Mouse (Mus musculus) lung, embryonic 16.5 days (tissue): Measurements from ENCODE around the gene Antxr1. TPM values are rescaled to one million over a fixed set of nuclear protein-coding genes. Genes with fewer than 3 reads are reported as not detected.
"Not testable (repeated sequence)": the region's sequence is repeated elsewhere in the genome, so short reads cannot be mapped to it uniquely, and the experiment has no call there.

ENCODE experiments used
- ATAC-seq: fragments of 200-750 bp; cut with Nextera tagmentation; 2 replicates; pipeline ENCODE4 v1.8.0; 2017; ENCODE audit warnings: low read depth, mild to moderate bottlenecking, moderate library complexity
- H3K27ac ChIP-seq: fragments of 300-500 bp; sonication (generic); 2 replicates; pipeline ENCODE4 v1.5.1; 2014; ENCODE audit warnings: mild to moderate bottlenecking, control low read depth, low read length
- H3K27me3 ChIP-seq: fragments of 300-500 bp; sonication (generic); 2 replicates; pipeline ENCODE4 v1.6.1; 2014; ENCODE audit warnings: low read depth, low read length, mixed read lengths; ENCODE audit not compliant: control insufficient read depth, insufficient read depth
- H3K36me3 ChIP-seq: fragments of 300-500 bp; sonication (generic); 2 replicates; pipeline ENCODE4 v1.6.1; 2014; ENCODE audit warnings: low read length; ENCODE audit not compliant: control insufficient read depth, insufficient read depth
- H3K4me1 ChIP-seq: fragments of 300-500 bp; sonication (generic); replicated peaks from 2 replicates; pipeline ENCODE4 v1.6.1; 2014; ENCODE audit warnings: low read length, mixed read lengths; ENCODE audit not compliant: control insufficient read depth, insufficient read depth
- H3K4me2 ChIP-seq: fragments of 300-500 bp; sonication (generic); 2 replicates; pipeline ENCODE4 v1.6.1; 2014; ENCODE audit warnings: low read depth, low read length, control low read depth
- H3K4me3 ChIP-seq: fragments of 300-500 bp; sonication (generic); 2 replicates; pipeline ENCODE4 v1.5.1; 2014; ENCODE audit warnings: mild to moderate bottlenecking, low read length, control low read depth
- H3K9ac ChIP-seq: fragments of 300-500 bp; sonication (generic); 2 replicates; pipeline ENCODE4 v1.6.1; 2014; ENCODE audit warnings: low read length, control low read depth
- H3K9me3 ChIP-seq: fragments of 300-500 bp; sonication (generic); 2 replicates; pipeline ENCODE4 v1.6.1; 2016; ENCODE audit warnings: low read length; ENCODE audit not compliant: control insufficient read depth
- WGBS: fragments of 180-500 bp; shearing (Covaris S2); extraction: QIAGEN DNeasy Blood & Tissue Kit; methylation state at CpG from one replicate; pipeline ENCODE4 v1.1.7; 2014; 5-methylcytosine and 5-hydroxymethylcytosine counted together
- polyA plus RNA-seq: library from polyadenylated mRNA; unstranded; fragments of >200 nt; fragmentation: Nextera tagmentation; extraction: Ambion mirVana; gene quantifications from 2 replicates; pipeline ENCODE4 v1.2.1, GENCODE M21; 2015

The Antxr1 gene
- polyA plus RNA-seq, 1 experiment from 2014 or later: 11.4 TPM

GRCm38 (mm10) chr6:87102421-87102911 is 233.2 kb downstream of the Antxr1 start:
- WGBS: 24% methylated on average over 7 of the region's 7 CpGs
- Histone ChIP-seq H3K27ac (peak overlapping the region; percentile 49; the same call in 1 of the 2 replicates), H3K9ac (no peak overlapping the region), H3K36me3 (no peaks in the 10 kb centered on the region), H3K4me3 (no peak overlapping the region), H3K4me1 (peaks cover 24% of the 10 kb centered on the region), H3K9me3 (no peaks in the 10 kb centered on the region), H3K4me2 (no peak overlapping the region), H3K27me3 (no peaks in the 10 kb centered on the region)
- 0 out of 2 replicates have a peak, but pooled peaks have one; percentile 30 for ATAC-seq

GRCm38 (mm10) chr6:87101955-87102353 is 233.7 kb downstream of the Antxr1 start:
- Histone ChIP-seq H3K4me2 (no peak overlapping the region), H3K4me3 (no peak overlapping the region), H3K9me3 (no peaks in the 10 kb centered on the region), H3K9ac (0 out of 2 replicates have a peak overlapping the region, but pooled peaks have one; percentile 9), H3K27me3 (no peaks in the 10 kb centered on the region), H3K36me3 (no peaks in the 10 kb centered on the region), H3K4me1 (peaks cover 26% of the 10 kb centered on the region), H3K27ac (peak overlapping the region; percentile 49; the same call in 1 of the 2 replicates)
- 16% methylated on average over 4 of the region's 4 CpGs for WGBS
- 0 out of 2 replicates have a peak, but pooled peaks have one; percentile 25 for ATAC-seq

- ATAC-seq: peak; percentile 68
- Histone ChIP-seq H3K4me1 (peaks cover 26% of the 10 kb centered on the region), H3K4me3 (peak overlapping the region; percentile 24), H3K27ac (no peak overlapping the region), H3K4me2 (peak overlapping the region; percentile 48), H3K9me3 (no peaks in the 10 kb centered on the region), H3K36me3 (no peaks in the 10 kb centered on the region), H3K9ac (peak overlapping the region; percentile 48), H3K27me3 (no peaks in the 10 kb centered on the region)
- 5% methylated on average over 12 of the region's 12 CpGs for WGBS
Observed at GRCm38 (mm10) chr6:87101281-87101954, 234.2 kb downstream of the Antxr1 start.

GRCm38 (mm10) chr6:87100297-87101020 is 235.2 kb downstream of the Antxr1 start:
- H3K4me2 ChIP-seq: no peak overlapping the region
- H3K36me3 ChIP-seq: no peaks in the 10 kb centered on the region
- H3K27ac ChIP-seq: peak overlapping the region; percentile 55
- no peak for ATAC-seq
- no peak overlapping the region for H3K4me3 ChIP-seq
- WGBS: 62% methylated on average over 9 of the region's 9 CpGs
- H3K9me3 ChIP-seq: no peaks in the 10 kb centered on the region
- peaks cover 26% of the 10 kb centered on the region for H3K4me1 ChIP-seq
- H3K9ac ChIP-seq: peak overlapping the region; percentile 19; the same call in 1 of the 2 replicates
- no peaks in the 10 kb centered on the region for H3K27me3 ChIP-seq

GRCm38 (mm10) chr6:87099671-87100296 is 235.8 kb downstream of the Antxr1 start:
- Histone ChIP-seq H3K4me3 (no peak overlapping the region), H3K36me3 (no peaks in the 10 kb centered on the region), H3K27ac (peak overlapping the region; percentile 55), H3K4me1 (peaks cover 26% of the 10 kb centered on the region), H3K9ac (peak overlapping the region; percentile 19; the same call in 1 of the 2 replicates), H3K4me2 (no peak overlapping the region), H3K9me3 (no peaks in the 10 kb centered on the region), H3K27me3 (no peaks in the 10 kb centered on the region)
- ATAC-seq: peak; percentile 29; the same call in 1 of the 2 replicates
- 30% methylated on average over 7 of the region's 7 CpGs for WGBS

GRCm38 (mm10) chr6:87099261-87099660 is 236.4 kb downstream of the Antxr1 start:
- no peaks in the 10 kb centered on the region for H3K9me3 ChIP-seq
- H3K4me2 ChIP-seq: no peak overlapping the region
- H3K27ac ChIP-seq: peak overlapping the region; percentile 39; the same call in 1 of the 2 replicates
- ATAC-seq: no peak
- H3K4me3 ChIP-seq: no peak overlapping the region
- peaks cover 26% of the 10 kb centered on the region for H3K4me1 ChIP-seq
- H3K9ac ChIP-seq: no peak overlapping the region
- H3K27me3 ChIP-seq: no peaks in the 10 kb centered on the region
- whole genome bisulfite sequencing: 16% methylated on average over 3 of the region's 3 CpGs
- no peaks in the 10 kb centered on the region for H3K36me3 ChIP-seq

GRCm38 (mm10) chr6:87093631-87094030 is 242.0 kb downstream of the Antxr1 start:
- WGBS: 92% methylated on average over 8 of the region's 8 CpGs
- not testable (repeated sequence) for H3K27ac ChIP-seq, H3K36me3 ChIP-seq, H3K4me2 ChIP-seq, H3K27me3 ChIP-seq, H3K4me1 ChIP-seq, ATAC-seq, H3K9ac ChIP-seq, H3K9me3 ChIP-seq, H3K4me3 ChIP-seq

GRCm38 (mm10) chr6:87092476-87092875 is 243.1 kb downstream of the Antxr1 start:
- Histone ChIP-seq H3K9ac (no peak overlapping the region), H3K27me3 (no peaks in the 10 kb centered on the region), H3K9me3 (no peaks in the 10 kb centered on the region), H3K4me1 (peaks cover 2% of the 10 kb centered on the region; the same call in 1 of the 2 replicates), H3K27ac (no peak overlapping the region), H3K4me2 (no peak overlapping the region), H3K4me3 (no peak overlapping the region), H3K36me3 (peaks cover 17% of the 10 kb centered on the region)
- ATAC-seq: no peak
- WGBS: 91% methylated on average over 5 of the region's 5 CpGs

- Histone ChIP-seq H3K27ac (no peak overlapping the region), H3K9me3 (no peaks in the 10 kb centered on the region), H3K9ac (no peak overlapping the region), H3K4me2 (no peak overlapping the region), H3K4me1 (no peaks in the 10 kb centered on the region), H3K27me3 (no peaks in the 10 kb centered on the region), H3K4me3 (no peak overlapping the region), H3K36me3 (peaks cover 24% of the 10 kb centered on the region)
- 87% methylated on average over 3 of the region's 3 CpGs for WGBS
- no peak for ATAC-seq
Observed at GRCm38 (mm10) chr6:87090877-87091276, 244.7 kb downstream of the Antxr1 start.
